Mouse (Mus musculus) cerebellum, adult 2 months (tissue): ENCODE data around the gene Ino80. TPM values are rescaled to one million over a fixed set of nuclear protein-coding genes. Genes with fewer than 3 reads are reported as not detected.

ENCODE experiments used
- DNase-seq, 2 experiments: peaks; one replicate each; pipeline ENCODE4 v3.0.0; 2021
- H3K27ac ChIP-seq: fragments of 200-500 bp; 2 replicates; pipeline ENCODE4 v1.5.1; 2012; ENCODE audit warnings: low read length, control low read depth, inconsistent platforms; ENCODE audit not compliant: insufficient read depth
- H3K27me3 ChIP-seq: fragments of 200-500 bp; 2 replicates; pipeline ENCODE4 v1.6.1; 2012; ENCODE audit warnings: inconsistent platforms, mild to moderate bottlenecking, low read length, moderate library complexity; ENCODE audit not compliant: control insufficient read depth, insufficient read depth
- H3K4me1 ChIP-seq: fragments of 200-500 bp; 2 replicates; pipeline ENCODE4 v1.6.1; 2011; ENCODE audit warnings: low read length; ENCODE audit not compliant: control insufficient read depth, insufficient read depth
- H3K4me3 ChIP-seq: fragments of 200-500 bp; replicated peaks from 2 replicates; pipeline ENCODE3; 2011; ENCODE audit warnings: mild to moderate bottlenecking, low read depth, low read length, control low read depth; ENCODE audit not compliant: insufficient read depth
- CTCF ChIP-seq: fragments of 200-500 bp; IDR thresholded peaks from 2 replicates; pipeline ENCODE4 v1.5.1; 2011; ENCODE audit warnings: low read depth, mild to moderate bottlenecking, control low read depth, low read length, moderate library complexity, borderline replicate concordance; ENCODE audit not compliant: insufficient read depth
- POLR2A ChIP-seq: fragments of 200-500 bp; IDR thresholded peaks from 2 replicates; pipeline ENCODE4 v1.6.1; 2011; ENCODE audit warnings: low read length, control low read depth, borderline replicate concordance; ENCODE audit not compliant: insufficient read depth
- WGBS: fragments of 180-500 bp; shearing (Covaris S2); methylation state at CpG from one replicate; pipeline ENCODE4 v1.1.7; 2018; 5-methylcytosine and 5-hydroxymethylcytosine counted together
- polyA plus RNA-seq: library from polyadenylated mRNA; depleted of rRNA; stranded (reverse); fragments of >200 nt; gene quantifications from 2 replicates; pipeline ENCODE4 v1.2.3, GENCODE M21; 2012

Ino80 gene
- polyA plus RNA-seq, 1 experiment, result 17.3 TPM

- Histone ChIP-seq H3K4me3 (peak within 1 kb of the TSS; percentile 87), H3K27me3 (no peaks in the 10 kb centered on the region), H3K4me1 (peaks cover 10% of the 10 kb centered on the region; the same call in 1 of the 2 replicates), H3K27ac (peak within 1 kb of the TSS; percentile 70)
- peak; percentile 96 to 97 for DNase-seq
- peak; percentile 67; the same call in 1 of the 2 replicates for TF ChIP-seq POLR2A
- no peak for TF ChIP-seq CTCF
- 4% methylated on average over 58 of the region's 58 CpGs for WGBS
Measured at GRCm38 (mm10) chr2:119350555-119351486, 126.7 kb downstream of the Ino80 start, which contains the start of gene Chac1. TSS of gene Chac1 (plus strand) at chr2:119351229.

GRCm38 (mm10) chr2:119344537-119345138, 132.8 kb downstream of the Ino80 start:
- H3K27ac ChIP-seq, result no peak overlapping the region
- no peaks in the 10 kb centered on the region for H3K27me3 ChIP-seq
- DNase-seq, result no peak
- TF ChIP-seq CTCF (no peak), POLR2A (no peak)
- H3K4me3 ChIP-seq, result no peak overlapping the region
- H3K4me1 ChIP-seq, result no peaks in the 10 kb centered on the region
- 69% methylated on average over 6 of the region's 6 CpGs for WGBS

- Histone ChIP-seq H3K27ac (no peak overlapping the region), H3K4me3 (peak overlapping the region; percentile 74), H3K4me1 (peaks cover 13% of the 10 kb centered on the region), H3K27me3 (no peaks in the 10 kb centered on the region)
- TF ChIP-seq POLR2A (no peak), CTCF (peak; percentile 75)
- 4% methylated on average over 60 of the region's 60 CpGs for WGBS
- peak; percentile 86 to 94 for DNase-seq
Measured at GRCm38 (mm10) chr2:119337425-119338265, 139.8 kb downstream of the Ino80 start.

- no peak overlapping the region for H3K4me3 ChIP-seq
- H3K27ac ChIP-seq, result no peak overlapping the region
- 17% methylated on average over 10 of the region's 10 CpGs for WGBS
- no peak for TF ChIP-seq POLR2A
- TF ChIP-seq CTCF, result no peak
- peaks cover 13% of the 10 kb centered on the region for H3K4me1 ChIP-seq
- H3K27me3 ChIP-seq, result no peaks in the 10 kb centered on the region
- no peak for DNase-seq
Measured at GRCm38 (mm10) chr2:119336470-119336869, 141.0 kb downstream of the Ino80 start.

GRCm38 (mm10) chr2:119336002-119336401, 141.5 kb downstream of the Ino80 start:
- no peak overlapping the region for H3K4me3 ChIP-seq
- WGBS, result 76% methylated on average over 2 of the region's 2 CpGs
- no peak for TF ChIP-seq POLR2A
- TF ChIP-seq CTCF, result no peak
- H3K4me1 ChIP-seq, result peaks cover 13% of the 10 kb centered on the region
- no peak for DNase-seq
- no peak overlapping the region for H3K27ac ChIP-seq
- H3K27me3 ChIP-seq, result no peaks in the 10 kb centered on the region

- no peak for TF ChIP-seq POLR2A
- TF ChIP-seq CTCF, result no peak
- Histone ChIP-seq H3K4me3 (no peak overlapping the region), H3K27me3 (no peaks in the 10 kb centered on the region), H3K4me1 (peaks cover 13% of the 10 kb centered on the region), H3K27ac (no peak overlapping the region)
- no peak for DNase-seq
- WGBS, result 93% methylated on average over 1 of the region's 1 CpGs
Measured at GRCm38 (mm10) chr2:119335535-119335934, 142.0 kb downstream of the Ino80 start.

GRCm38 (mm10) chr2:119334964-119335525, 142.4 kb downstream of the Ino80 start:
- Histone ChIP-seq H3K4me3 (no peak overlapping the region), H3K4me1 (peaks cover 13% of the 10 kb centered on the region), H3K27ac (no peak overlapping the region), H3K27me3 (no peaks in the 10 kb centered on the region)
- TF ChIP-seq CTCF (no peak), POLR2A (no peak)
- WGBS, result 79% methylated on average over 7 of the region's 7 CpGs
- no peak for DNase-seq
